Mouse (Mus musculus) macrophage (primary cell): ENCODE measurements around the gene AC131692.1. TPM values are rescaled to one million over a fixed set of nuclear protein-coding genes. Genes with fewer than 3 reads are reported as not detected.

Experiments used
- H3K27ac ChIP-seq: fragments of 350-480 bp; formaldehyde crosslinking; 2 replicates; pipeline ENCODE4 v1.9.0; 2021
- H3K36me3 ChIP-seq: fragments of 350-480 bp; formaldehyde crosslinking; 2 replicates; pipeline ENCODE4 v1.9.0; 2021; ENCODE audit errors: inconsistent target
- H3K4me3 ChIP-seq: fragments of 350-480 bp; formaldehyde crosslinking; 2 replicates; pipeline ENCODE4 v1.9.0; 2021; ENCODE audit errors: inconsistent target
- H3K79me2 ChIP-seq: fragments of 350-480 bp; formaldehyde crosslinking; 2 replicates; pipeline ENCODE4 v1.9.0; 2021; ENCODE audit errors: inconsistent target
- WGBS: methylation state at CpG from one replicate; pipeline ENCODE4 v1.1.7; 2026; ENCODE audit warnings: inconsistent platforms; ENCODE audit not compliant: missing documents; 5-methylcytosine and 5-hydroxymethylcytosine counted together
- polyA plus RNA-seq: library from polyadenylated mRNA; stranded (reverse); fragments of 250-400 nt; gene quantifications from 3 replicates; pipeline ENCODE4 v1.2.4, GENCODE M21; 2018; ENCODE audit warnings: inconsistent platforms

AC131692.1 gene
- polyA plus RNA-seq, 1 experiment from 2014 or later, result 0.29 TPM

DNA sequence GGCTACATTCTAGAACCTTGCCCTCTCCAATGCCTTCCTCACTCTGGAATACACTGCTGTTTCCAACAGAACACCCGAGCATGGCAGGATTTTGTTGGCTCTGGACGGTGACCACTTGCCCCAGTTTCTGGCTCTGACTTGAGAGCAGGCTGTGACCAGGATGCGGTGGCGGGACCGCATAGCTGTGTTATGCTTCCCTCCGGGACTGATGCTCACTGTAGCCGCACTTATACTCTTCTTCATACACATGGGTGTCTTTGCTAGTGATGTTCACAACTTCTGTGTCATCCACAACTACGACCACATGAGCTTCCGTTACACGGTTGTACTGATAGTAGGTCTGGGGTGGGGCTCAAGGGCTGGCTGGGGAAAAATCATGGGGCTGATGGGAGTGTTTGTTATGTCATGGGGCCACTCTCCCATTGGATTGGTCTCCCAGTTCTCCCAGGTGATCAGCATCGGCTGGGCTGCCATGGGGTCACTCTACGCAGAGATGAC is 14.2 kb upstream of the AC131692.1 start, which contains the start of gene Tmem262:
Gene Tmem262 (plus strand): TSS at position 51 of the 498 bp plus-strand sequence.
- no peak within 1 kb of the TSS for H3K27ac ChIP-seq
- no peak within 1 kb of the TSS for H3K4me3 ChIP-seq
- H3K79me2 ChIP-seq, result peaks cover 47% of the 10 kb centered on the region
- WGBS, result 93% methylated on average over 12 of the region's 12 CpGs
- H3K36me3 ChIP-seq, result peaks cover 26% of the 10 kb centered on the region

DNA sequence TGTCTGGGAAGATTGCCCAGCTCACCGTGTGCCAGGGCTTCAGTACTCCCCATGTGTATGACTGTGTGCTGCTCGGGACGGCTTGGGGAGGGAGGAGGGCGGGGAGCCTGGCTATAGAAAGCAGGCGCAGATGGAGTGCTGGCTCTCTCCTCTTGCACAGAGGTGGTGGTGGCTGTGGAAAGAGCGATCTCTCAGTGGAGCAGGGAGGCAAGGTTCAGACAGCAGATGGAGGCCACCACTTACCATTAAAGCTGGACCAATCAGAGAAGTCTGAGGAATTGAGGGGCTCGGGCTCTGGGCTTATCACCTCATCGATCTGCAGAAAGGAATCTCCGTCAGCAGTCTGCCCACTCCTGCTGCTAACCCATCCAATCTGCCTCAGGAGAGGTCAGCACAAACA is 12.1 kb upstream of the AC131692.1 start, which contains the start of gene Gm28374:
Gene Gm28374 (minus strand): TSS at position 101 of the 400 bp plus-strand sequence.
- Histone ChIP-seq H3K79me2 (peaks cover 49% of the 10 kb centered on the region), H3K36me3 (peaks cover 26% of the 10 kb centered on the region), H3K27ac (no peak within 1 kb of the TSS), H3K4me3 (no peak within 1 kb of the TSS)
- WGBS, result 89% methylated on average over 9 of the region's 9 CpGs

DNA sequence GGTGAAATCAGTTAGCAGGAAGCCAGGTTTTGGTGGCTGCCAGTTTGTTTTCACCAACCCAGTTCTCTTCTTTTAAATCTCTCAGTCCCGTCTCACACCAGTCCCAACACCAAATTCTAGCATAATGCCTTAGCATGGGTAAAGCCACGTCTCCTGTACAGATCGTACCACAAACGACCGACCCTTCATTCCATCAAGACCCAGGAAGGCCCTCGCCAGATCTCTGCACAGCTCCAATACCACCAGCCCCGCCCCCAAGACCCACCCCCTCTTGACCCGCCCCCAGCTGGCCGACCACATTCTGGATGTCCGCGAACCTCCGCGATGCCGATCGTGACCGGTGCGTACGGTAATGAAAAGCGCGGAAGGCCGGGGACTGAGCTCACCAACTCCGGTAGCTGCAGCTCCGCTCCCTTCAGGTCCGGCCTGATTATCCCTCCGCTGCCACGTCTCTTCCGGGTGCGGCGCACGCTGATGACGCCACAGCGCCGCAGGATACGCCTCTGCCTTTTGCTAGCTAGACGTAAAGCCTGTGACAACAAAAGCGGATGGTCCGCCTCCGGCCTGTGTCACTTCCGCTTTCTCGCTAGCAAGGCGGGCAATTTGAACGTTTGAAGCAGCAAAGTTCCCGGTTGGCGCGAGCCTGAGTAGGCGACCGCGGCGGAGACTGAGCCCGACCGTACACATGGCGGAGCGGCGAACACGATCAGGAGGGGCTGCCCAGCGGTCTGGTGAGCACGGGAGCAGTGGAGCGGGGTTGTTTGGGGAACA is 9.6 kb upstream of the AC131692.1 start, which contains the start of the genes Zfpl1 and Cdca5:
Gene Zfpl1 (minus strand): TSS at position 479 of the 771 bp plus-strand sequence.
Gene Cdca5 (plus strand): TSS at position 506 of the 771 bp plus-strand sequence.
- peaks cover 26% of the 10 kb centered on the region for H3K36me3 ChIP-seq
- under 1% methylated on average over 52 of the region's 58 CpGs for WGBS

DNA sequence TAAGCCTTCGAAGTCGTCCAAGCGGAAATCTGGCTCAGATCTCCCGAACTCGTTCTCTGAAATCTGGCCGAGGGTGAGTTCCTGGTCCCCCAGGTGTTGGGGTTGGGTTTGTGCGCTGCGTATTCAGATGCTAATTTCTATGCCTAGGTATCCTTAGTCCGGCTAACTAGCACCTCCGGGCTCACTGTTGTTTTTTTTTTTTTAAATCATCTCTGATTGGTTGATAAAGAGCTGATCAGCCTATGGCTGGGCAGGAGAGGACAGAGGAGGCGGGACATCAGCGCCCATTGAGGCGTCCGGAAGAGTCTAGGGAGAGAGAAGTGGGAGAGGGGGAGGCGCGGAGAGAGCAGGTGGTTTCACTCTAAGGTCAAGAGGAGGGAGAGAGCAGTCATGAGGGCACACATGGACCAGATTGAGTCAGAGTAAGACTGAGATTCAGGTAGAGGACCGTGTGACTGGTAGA is 8.8 kb upstream of the AC131692.1 start:
- 2% methylated on average over 17 of the region's 17 CpGs for WGBS
- peaks cover 81% of the 10 kb centered on the region for H3K79me2 ChIP-seq
- H3K27ac ChIP-seq, result peak overlapping the region; percentile 64
- peaks cover 20% of the 10 kb centered on the region for H3K36me3 ChIP-seq
- H3K4me3 ChIP-seq, result peak overlapping the region; percentile 96

More for the DNA sequence above, 9.6 kb upstream of the AC131692.1 start, which contains the start of the genes Zfpl1 and Cdca5:
- Histone ChIP-seq H3K27ac (peak within 1 kb of the TSS; percentile 64), H3K4me3 (peak within 1 kb of the TSS; percentile 96), H3K79me2 (peaks cover 73% of the 10 kb centered on the region)

DNA sequence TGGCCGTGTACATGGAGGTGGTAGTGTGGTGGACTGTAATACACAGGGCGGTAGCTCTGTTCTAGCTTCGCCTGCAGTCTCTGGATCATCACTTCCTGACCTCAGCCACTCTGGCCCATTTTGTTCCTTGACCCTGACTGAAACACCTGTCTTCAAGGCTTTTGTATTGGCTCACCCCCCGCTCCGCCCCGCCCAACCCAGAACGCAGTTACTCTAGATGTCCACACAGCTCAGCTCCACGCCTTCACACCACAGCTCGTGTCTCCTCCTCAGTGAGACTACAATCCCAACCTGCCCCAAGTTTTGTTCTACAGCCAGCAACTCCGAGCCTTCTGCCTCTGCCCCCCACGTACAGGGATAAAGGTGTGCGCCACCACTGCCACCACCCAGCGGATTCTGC is 5.4 kb upstream of the AC131692.1 start:
- WGBS, result 96% methylated on average over 13 of the region's 13 CpGs
- H3K79me2 ChIP-seq, result peaks cover 81% of the 10 kb centered on the region
- H3K36me3 ChIP-seq, result no peaks in the 10 kb centered on the region
- no peak overlapping the region for H3K4me3 ChIP-seq
- no peak overlapping the region for H3K27ac ChIP-seq

DNA sequence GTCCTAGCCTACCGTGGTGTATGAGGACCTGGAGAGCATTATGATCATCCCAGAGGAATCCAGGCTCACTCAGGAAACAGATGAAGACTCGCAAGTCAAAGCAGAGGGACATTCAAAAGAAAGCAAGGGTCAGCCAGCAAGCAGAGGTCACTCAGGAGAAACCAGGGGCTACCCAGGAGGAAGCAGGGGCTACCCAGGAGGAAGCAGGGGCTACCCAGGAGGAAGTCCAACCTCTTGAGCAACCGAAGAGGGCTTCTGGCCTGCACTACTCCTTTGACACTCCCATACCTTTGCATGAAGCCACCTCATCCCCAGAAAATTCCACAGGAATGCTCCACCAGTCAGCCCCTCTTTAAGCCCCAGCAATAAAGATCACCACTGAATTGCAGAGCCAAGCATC is 3.6 kb downstream of the AC131692.1 start:
- Histone ChIP-seq H3K36me3 (no peaks in the 10 kb centered on the region), H3K79me2 (no peaks in the 10 kb centered on the region), H3K27ac (no peak overlapping the region), H3K4me3 (no peak overlapping the region)
- WGBS, result 54% methylated on average over 3 of the region's 3 CpGs

GRCm38 (mm10) chr19:6101186-6101585 is 7.0 kb downstream of the AC131692.1 start:
- H3K4me3 ChIP-seq, result no peak overlapping the region
- H3K36me3 ChIP-seq, result no peaks in the 10 kb centered on the region
- H3K27ac ChIP-seq, result no peak overlapping the region
- H3K79me2 ChIP-seq, result no peaks in the 10 kb centered on the region
- 95% methylated on average over 6 of the region's 6 CpGs for WGBS

- Histone ChIP-seq H3K27ac (no peak overlapping the region), H3K79me2 (no peaks in the 10 kb centered on the region), H3K4me3 (no peak overlapping the region), H3K36me3 (no peaks in the 10 kb centered on the region)
- WGBS, result 81% methylated on average over 6 of the region's 6 CpGs
Observed at GRCm38 (mm10) chr19:6102169-6102853, 8.1 kb downstream of the AC131692.1 start.

DNA sequence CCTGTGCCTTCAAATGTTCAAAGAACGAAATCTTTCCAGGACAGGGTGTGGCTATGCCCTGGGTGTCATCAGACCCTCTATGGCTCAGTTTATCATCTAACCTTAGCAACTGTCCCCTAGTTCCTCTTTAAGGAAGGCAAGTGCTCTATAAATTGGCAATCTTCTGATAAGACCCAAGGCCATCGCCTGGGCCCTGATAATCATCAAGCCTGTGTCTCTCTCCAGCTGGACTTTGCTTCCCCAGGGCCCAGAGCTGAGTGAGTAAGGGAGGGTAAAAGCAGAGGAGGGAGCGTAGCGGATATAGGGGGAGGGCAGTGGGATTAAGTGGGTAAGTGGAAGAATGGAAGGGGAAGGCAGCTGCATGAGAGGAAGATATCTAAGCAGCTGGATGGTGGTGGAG is 10.3 kb downstream of the AC131692.1 start:
- no peaks in the 10 kb centered on the region for H3K79me2 ChIP-seq
- H3K27ac ChIP-seq, result no peak overlapping the region
- H3K4me3 ChIP-seq, result no peak overlapping the region
- no peaks in the 10 kb centered on the region for H3K36me3 ChIP-seq
- 94% methylated on average over 4 of the region's 4 CpGs for whole genome bisulfite sequencing

GRCm38 (mm10) chr19:6105586-6105985 is 11.4 kb downstream of the AC131692.1 start, which contains the start of gene Naaladl1:
TSS of gene Naaladl1 (plus strand) at chr19:6105782.
- H3K36me3 ChIP-seq, result no peaks in the 10 kb centered on the region
- no peak within 1 kb of the TSS for H3K27ac ChIP-seq
- H3K4me3 ChIP-seq, result no peak within 1 kb of the TSS
- WGBS, result 95% methylated on average over 7 of the region's 7 CpGs
- H3K79me2 ChIP-seq, result no peaks in the 10 kb centered on the region

DNA sequence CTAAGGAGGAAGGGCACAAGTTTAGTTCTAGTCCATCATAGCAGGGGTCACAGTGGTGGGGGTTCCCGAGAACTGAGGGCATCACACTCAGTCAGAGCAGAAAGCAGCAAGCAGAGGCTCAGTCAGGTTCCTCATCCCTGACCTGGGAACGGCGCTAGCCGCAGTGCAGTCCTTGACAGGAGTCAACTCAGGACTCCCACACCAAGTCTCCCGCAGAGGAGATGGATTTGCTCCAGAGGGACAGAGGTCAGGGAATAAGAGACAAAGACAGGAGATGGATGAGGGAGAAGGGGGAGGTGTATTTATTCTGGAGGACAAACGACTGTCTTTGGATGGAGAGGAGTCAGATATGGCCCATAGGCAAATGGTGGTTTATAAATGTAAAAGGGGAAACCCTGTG is 18.9 kb downstream of the AC131692.1 start:
- Histone ChIP-seq H3K4me3 (no peak overlapping the region), H3K27ac (no peak overlapping the region), H3K79me2 (peaks cover 12% of the 10 kb centered on the region; the same call in 1 of the 2 replicates), H3K36me3 (peaks cover 7% of the 10 kb centered on the region; the same call in 1 of the 2 replicates)
- WGBS, result 89% methylated on average over 6 of the region's 6 CpGs

DNA sequence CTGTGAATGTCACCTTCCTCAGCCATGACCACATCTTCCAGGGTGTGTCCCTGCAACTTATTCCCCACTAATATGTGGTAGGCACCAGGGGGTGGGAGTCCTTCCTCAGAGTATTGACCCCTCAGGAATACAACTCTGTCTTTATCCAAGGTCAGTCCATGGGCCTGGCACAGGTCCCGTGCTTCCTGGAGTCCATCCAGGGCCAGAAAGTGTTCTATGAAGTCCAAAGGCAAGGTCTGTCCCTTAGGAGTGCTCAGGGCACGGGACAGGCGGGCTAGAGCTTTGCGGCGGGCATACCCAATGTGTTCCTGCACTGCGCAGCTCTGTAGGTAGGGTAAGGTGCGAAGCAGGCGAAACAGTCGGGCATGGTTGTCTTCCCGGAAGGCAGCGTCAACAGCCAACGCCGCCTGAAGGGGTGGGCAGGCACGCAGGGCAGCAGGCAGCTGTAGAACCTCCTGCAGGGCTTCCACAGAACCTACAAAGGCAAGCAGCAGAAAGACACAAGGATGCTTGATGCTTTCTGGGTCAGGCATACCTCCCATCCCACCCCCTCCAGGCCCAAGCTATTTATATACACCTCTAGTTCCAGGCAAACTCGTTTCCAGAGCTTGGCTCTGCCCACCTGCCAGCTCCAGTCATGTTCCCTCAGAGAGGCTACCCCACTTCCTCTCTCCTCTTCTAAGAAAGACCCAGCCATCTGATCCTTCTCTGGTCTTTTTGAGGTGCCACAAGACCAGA is 22.1 kb downstream of the AC131692.1 start:
- Histone ChIP-seq H3K27ac (no peak overlapping the region), H3K79me2 (peaks cover 12% of the 10 kb centered on the region; the same call in 1 of the 2 replicates), H3K36me3 (peaks cover 7% of the 10 kb centered on the region; the same call in 1 of the 2 replicates), H3K4me3 (no peak overlapping the region)
- 88% methylated on average over 15 of the region's 15 CpGs for WGBS

DNA sequence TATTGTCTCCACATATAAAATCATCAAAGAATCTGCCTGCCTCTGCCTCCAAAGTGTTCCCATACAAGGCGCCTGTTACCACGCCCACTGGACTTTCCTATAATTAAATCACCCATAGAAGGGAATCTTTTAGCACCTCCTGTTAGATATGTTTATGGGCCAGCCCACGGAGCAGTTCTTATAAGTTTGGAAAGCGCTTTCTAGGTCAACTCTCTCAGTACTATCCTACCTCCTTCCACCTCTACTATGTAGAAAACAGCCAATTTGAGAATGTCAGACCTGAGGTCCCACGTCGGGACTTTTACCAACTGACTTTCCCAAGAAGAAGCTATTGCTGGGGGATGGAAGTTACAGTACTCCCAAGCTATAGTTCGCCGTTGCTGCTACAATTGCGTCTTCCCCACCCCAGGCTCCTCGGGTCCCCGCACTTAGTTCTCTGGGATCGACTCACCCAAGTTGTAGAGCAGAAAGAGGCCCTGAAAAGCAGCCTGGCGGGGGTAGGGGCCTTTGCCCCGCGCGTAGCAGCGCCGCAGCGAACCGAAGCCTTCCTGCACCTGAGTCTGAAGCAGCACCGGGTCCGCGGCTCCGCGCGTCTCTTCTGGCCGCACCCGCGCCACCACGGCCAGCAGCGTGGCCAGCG is 23.2 kb downstream of the AC131692.1 start:
- peak overlapping the region; percentile 33 for H3K27ac ChIP-seq
- 3% methylated on average over 32 of the region's 32 CpGs for WGBS
- H3K79me2 ChIP-seq, result peaks cover 12% of the 10 kb centered on the region; the same call in 1 of the 2 replicates
- peak overlapping the region; percentile 72 for H3K4me3 ChIP-seq
- peaks cover 10% of the 10 kb centered on the region; the same call in 1 of the 2 replicates for H3K36me3 ChIP-seq
